Mouse (Mus musculus): Measurements from ENCODE around the gene Pla2g3.

Gene Pla2g3

GRCm38 (mm10) chr11:3487952-3488570 lies at the start of gene Pla2g3:
Gene Pla2g3 (plus strand): TSS chr11:3488284.
- DNase-seq = no peak

GRCm38 (mm10) chr11:3441696-3442443 lies 46.2 kb upstream of the Pla2g3 start:
- no peak for DNase-seq

DNA sequence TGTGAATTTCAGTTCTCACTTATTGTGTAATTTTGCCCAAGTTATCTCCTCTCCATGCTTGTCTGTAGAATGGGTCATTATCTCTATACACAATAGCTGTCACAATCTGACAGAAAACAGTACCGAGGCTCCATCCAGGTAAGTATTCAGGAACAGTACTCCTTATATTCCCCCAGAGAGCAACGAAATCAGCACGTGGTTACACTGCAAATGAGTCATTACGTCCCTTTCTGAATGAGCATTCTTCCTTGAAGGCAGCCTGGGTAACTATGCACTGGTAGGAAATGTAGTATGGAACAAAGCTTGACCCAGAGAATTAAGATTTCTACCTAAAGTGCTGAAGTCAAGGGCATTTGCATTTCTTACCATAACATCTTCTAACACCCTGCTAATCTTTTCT lies 45.4 kb upstream of the Pla2g3 start:
- DNase-seq = no peak

GRCm38 (mm10) chr11:3443091-3443490 lies 45.0 kb upstream of the Pla2g3 start:
- no peak for DNase-seq

DNA sequence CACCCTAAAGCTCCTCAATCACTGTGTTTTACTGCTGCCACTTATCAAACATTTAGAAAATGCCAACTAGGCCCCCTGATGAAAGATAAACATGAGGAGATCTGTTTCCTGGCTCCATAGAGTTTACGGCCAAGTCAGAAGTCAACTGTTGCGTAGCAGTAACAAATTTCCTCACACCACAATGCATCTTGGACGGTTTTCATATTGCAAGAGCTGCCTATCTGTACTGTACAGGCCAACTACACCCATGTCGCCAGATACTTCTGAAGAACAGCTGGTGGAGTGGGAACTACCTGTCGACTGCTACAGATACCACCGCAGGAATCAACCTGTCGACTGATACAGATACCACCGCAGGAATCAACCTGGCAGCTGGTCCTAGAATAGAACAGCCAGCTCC lies 43.2 kb upstream of the Pla2g3 start:
- DNase-seq = no peak

DNA sequence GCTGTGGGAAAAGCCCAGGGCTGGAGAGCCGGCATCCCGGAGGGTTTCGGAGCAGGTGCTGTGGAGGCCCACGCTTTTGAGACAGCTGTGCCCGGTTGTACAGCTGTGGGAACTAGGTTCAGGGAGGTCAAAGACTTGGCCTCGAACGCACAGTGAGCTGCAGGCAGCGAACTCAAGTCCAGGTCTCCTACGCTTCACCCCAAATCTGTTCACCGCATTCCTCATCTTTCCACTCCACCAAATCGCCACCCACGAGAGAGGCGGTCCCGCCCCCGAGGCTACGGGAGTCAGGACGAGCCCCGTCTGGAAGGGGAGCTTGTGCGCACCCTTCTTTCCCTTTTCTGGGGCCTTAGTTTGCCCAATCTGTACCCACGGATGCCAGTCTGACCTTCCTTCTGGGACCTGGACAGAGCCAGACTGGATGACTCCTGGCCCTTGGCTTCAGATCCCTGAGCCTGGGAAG lies 36.4 kb upstream of the Pla2g3 start:
- no peak for DNase-seq

GRCm38 (mm10) chr11:3452167-3452639 lies 35.9 kb upstream of the Pla2g3 start, which contains the start of gene Rnf185:
Gene Rnf185 (minus strand): TSS chr11:3452363.
- peak; percentile 82 to 84 for DNase-seq

DNA sequence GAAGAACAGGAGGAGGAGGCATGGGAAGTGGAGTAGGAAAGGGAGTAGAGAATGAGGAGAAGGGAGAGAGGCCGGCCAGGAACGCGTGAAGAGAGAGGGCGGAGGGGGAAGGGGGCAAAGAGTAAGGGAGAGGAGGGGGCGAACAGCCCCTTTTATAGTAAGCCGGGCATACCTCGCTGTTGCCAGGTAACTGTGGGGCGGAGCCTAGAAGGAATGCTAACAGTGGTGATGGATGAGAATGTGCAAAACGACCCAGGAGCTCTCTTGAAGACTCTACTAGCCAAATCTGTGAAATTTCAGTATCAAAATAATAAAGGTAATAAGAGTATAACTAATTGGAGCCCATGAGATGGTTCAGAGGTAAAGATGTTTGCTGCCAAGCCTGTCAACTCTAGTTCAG lies 35.3 kb upstream of the Pla2g3 start:
- no peak for DNase-seq

DNA sequence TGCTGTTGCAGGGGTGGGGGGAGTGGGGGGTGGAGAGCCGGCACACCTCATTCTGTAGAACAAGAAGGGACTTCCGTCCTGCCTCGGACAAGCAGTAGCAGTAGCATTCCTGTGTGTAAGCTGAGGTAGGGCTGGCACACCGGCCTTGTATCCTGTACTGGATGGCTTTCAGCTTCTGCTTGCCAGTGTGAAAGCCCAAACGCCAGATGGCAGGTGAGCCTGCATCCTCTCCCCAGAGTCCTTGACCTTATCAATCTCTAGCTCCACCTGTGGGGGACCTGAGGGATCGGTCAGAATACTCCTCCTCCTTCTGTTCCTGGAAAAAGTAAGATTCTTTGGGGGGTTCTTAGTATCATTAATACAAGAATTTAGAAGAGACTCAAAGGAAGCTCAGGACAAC lies 34.6 kb upstream of the Pla2g3 start:
- DNase-seq = no peak

DNA sequence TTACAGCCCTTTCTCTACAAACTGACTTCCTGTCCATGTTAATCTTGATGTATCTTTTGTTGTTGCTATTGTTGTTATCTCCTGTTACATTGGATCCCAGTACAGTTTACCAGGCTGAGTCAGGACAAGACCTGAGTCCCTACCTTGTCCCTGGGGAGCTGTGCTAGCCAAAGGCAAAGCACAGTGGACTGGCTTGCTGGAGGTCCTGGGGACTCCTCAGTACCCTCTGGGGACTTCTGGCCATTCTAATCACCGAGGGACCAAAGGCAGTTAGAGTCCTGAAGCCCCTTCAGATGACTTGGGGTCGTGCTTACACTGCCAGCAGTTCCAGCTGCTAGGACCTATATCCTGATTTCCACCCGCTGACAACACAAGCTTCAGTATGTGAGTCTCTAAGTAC lies 33.6 kb upstream of the Pla2g3 start:
- no peak for DNase-seq

DNA sequence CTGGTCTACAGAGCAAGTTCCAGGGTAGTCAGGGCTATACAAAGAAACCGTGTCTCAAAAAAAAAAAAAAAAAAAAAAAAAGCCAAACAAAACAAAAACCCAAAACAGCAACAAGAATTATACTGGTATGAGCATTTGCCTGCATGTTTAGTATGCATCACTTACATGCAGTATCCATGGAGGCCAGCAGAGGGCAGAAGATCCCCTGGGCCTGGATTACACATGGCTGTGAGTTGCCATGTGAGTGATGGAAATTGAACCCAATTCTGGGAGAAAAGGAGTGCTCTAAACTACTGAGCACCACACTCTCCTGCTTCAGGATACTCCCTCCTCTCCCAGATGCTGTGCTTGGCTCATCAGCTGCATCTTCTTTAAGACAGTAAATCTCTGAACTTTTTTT lies 31.7 kb upstream of the Pla2g3 start:
- DNase-seq = peak; percentile 39 to 71

GRCm38 (mm10) chr11:3458428-3459104 lies 29.5 kb upstream of the Pla2g3 start:
- no peak for DNase-seq

DNA sequence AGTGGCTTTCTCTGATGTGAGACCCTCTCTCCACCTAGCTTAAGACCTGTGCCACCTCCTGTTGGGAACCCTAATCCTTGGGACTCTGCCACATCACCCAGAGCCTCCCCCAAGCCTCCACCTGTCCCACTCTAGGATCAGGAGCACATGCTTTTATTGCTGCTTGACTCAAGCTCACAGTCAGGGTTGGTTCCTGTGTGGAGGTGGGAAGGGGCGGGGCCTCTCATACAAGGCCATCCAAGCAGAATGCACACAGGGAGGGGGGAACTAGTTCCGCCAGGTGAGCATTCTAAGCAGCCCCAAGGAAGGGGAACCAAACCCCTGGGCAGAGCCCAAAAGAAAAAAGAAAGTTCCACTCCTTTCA lies 29.0 kb upstream of the Pla2g3 start:
- no peak for DNase-seq

- no peak for DNase-seq
These were observed 25.2 kb upstream of the Pla2g3 start for GRCm38 (mm10) chr11:3462846-3463245.

- no peak for DNase-seq
These were observed 16.6 kb upstream of the Pla2g3 start for GRCm38 (mm10) chr11:3471448-3471850.

DNA sequence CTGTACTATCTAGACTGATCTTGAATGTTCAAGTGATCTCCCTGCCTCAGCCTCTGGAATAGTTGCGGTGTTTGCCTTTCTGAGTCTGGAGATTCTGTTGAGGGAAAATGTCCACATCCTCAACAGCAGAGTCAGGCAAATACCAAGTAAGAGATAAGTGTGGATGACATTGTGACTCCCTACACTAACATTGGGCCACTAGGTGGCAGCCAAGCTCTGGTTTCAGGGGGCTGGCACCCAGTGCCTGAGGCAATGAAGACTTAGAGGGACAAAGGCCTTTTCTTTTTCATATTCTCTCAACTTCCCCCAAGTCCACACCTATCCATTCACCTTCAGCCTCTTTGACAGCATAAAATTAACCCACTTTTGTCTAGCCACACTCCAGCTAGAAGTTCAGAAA lies 15.6 kb upstream of the Pla2g3 start:
- peak; percentile 47 to 83 for DNase-seq

DNA sequence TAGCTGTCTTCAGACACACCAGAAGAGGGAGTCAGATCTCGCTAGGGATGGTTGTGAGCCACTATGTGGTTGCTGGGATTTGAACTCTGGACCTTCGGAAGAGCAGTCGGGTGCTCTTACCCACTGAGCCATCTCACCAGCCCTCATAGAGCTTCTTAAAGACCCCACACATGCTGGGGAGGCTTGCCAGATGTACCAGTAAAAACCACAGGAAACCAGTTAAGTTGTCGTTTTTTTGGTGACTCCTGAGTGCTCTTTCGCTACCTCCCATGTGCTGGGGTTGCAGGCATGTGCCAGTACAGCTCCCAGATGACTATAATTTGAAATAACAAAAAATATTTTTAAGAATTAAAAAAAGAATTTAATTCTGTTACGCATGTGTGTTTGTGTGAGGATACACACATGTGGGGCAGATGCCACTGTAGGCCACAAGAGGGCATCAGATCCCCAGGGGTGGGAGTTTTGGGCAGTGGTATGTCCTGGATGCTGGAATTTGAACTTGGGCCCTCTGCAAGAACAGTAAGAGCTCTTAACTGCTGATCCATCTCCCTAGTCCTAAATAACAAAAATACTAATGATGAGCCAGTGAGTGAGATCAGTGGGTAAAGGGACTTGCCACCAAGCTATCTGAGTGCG lies 13.5 kb upstream of the Pla2g3 start:
- no peak for DNase-seq

DNA sequence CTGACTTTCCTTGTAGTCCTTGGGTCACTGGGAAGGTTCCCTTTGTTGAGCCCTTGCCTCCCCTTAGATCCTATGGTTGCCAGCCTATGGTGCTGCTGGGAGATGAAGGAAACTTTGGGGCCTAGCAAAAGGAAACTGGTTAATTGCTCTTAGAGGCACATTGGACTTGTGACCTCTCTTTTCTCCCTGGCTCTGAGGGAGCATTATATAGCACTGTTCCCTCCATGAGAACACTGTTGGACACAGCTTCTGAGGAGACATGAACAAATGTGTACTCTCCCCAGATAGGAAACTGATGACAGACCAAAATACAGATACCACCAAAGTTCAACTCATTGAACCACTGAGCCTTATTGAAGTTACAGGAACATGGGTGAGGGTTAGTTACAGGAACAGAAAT lies 12.6 kb upstream of the Pla2g3 start:
- DNase-seq = no peak

- no peak for DNase-seq
These were observed 4.0 kb upstream of the Pla2g3 start for GRCm38 (mm10) chr11:3483980-3484642.

GRCm38 (mm10) chr11:3486349-3486748 lies 1.7 kb upstream of the Pla2g3 start:
- no peak for DNase-seq

GRCm38 (mm10) chr11:3489036-3489435 lies 952 bp downstream of the Pla2g3 start:
- DNase-seq = no peak

DNA sequence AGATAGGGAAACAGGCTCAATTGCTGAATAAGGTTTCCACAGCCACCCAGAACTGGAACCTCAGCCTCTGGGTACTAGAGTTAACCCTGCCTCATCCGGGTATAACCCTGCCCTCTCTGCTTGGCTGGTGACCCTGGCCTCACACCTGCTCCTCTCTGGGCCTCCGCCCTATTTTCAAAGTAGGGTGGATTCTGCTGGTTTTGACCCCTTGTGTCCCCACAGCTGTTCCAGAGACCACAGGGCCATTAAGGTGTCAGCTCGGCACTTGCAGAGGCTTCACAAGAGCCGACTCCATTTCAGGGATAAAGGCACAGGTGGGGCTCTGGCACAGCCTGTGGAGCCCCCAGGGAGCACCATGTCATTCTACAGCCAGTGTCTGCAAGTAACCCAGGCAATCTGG lies 4.7 kb downstream of the Pla2g3 start:
- DNase-seq = no peak

GRCm38 (mm10) chr11:3494857-3495256 lies 6.8 kb downstream of the Pla2g3 start:
- DNase-seq = no peak
